Mouse (Mus musculus): Measurements from ENCODE around the gene Necab2. TPM values are rescaled to one million over a fixed set of nuclear protein-coding genes. Genes with fewer than 3 reads are reported as not detected.

Necab2 gene
- polyA plus RNA-seq, 1 experiment: not detected

DNA sequence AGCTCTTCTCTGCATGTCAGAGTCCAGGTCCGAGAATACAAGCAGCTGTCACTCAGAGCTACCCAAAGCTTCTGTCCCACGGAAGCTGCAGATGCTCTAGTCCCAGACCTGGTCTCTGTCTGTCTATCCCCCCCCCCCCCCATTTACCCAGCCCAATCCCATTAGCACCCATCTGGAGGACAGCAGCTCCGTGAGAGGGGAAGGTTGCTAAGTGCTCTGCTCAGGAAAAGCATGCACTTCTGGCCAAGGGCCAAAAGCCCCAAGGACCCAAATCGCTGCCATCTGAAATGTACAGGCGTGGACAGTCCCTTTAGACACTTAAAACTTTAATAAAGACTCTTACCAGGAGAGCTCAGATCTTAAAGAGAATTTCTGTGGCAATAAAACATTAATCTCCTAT lies 70.2 kb downstream of the Necab2 start:
- no peaks in the 10 kb centered on the region for H3K4me1 ChIP-seq (ENCODE audit: control insufficient read depth, insufficient read depth, low read length)
- TF ChIP-seq CTCF (IDR thresholded peaks at IDR 0.05; ENCODE audit: control insufficient read depth, insufficient read depth, low read length) (no peak), POLR2A (IDR thresholded peaks at IDR 0.05; ENCODE audit: borderline replicate concordance, control insufficient read depth, low read depth, low read length) (no peak)
- H3K4me3 ChIP-seq (replicated peaks; ENCODE audit: control insufficient read depth, low read depth, low read length): no peak overlapping the region
- H3K27ac ChIP-seq (ENCODE audit: control insufficient read depth, insufficient read depth, low read depth, low read length, poor library complexity): no peak overlapping the region
- 86% methylated on average over 5 of the region's 5 CpGs for WGBS

DNA sequence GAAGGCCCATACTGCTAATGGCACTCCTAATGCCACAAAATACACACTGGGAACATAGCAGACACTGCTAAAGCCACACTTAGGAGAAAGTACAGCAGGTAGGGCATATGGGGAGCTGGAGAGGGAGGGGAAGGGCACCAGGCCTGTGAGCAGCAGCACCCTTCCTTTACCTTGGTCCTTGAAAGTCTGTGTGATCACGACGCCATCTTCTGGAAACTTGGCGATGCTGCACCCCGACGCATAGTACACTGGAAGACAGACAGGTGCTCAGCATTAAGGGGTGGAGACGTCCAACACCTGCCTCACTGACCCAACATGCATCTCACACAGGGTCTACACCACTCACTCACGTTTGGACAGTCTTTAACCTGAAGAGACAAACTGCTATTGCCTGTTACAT lies 73.6 kb downstream of the Necab2 start:
- H3K27ac ChIP-seq (ENCODE audit: control insufficient read depth, insufficient read depth, low read depth, low read length, poor library complexity): no peak overlapping the region
- 82% methylated on average over 7 of the region's 7 CpGs for WGBS
- H3K4me3 ChIP-seq (replicated peaks; ENCODE audit: control insufficient read depth, low read depth, low read length): no peak overlapping the region
- TF ChIP-seq CTCF (IDR thresholded peaks at IDR 0.05; ENCODE audit: control insufficient read depth, insufficient read depth, low read length) (0 out of 2 replicates have a peak, but pooled peaks have one; percentile 18), POLR2A (IDR thresholded peaks at IDR 0.05; ENCODE audit: borderline replicate concordance, control insufficient read depth, low read depth, low read length) (no peak)
- no peaks in the 10 kb centered on the region for H3K4me1 ChIP-seq (ENCODE audit: control insufficient read depth, insufficient read depth, low read length)

Other genes with a start within 250 kb of the Necab2 start
- gene Hsbp1, start 102.2 kb upstream of the Necab2 start, polyA plus RNA-seq (2011; ENCODE audit: insufficient read depth, insufficient read length, low replicate concordance, missing spikeins): 45.8 and 78.0 TPM in 2 replicates
- gene Mlycd, start 51.8 kb upstream of the Necab2 start, polyA plus RNA-seq (2011; ENCODE audit: insufficient read depth, insufficient read length, low replicate concordance, missing spikeins): 4.7 and 5.9 TPM in 2 replicates
- 5.5 and 6.5 TPM in 2 replicates for gene Osgin1, start 12.6 kb upstream of the Necab2 start, polyA plus RNA-seq (2011; ENCODE audit: insufficient read depth, insufficient read length, low replicate concordance, missing spikeins)
- gene Slc38a8, start 55.0 kb downstream of the Necab2 start, polyA plus RNA-seq (2011; ENCODE audit: insufficient read depth, insufficient read length, low replicate concordance, missing spikeins): not detected in 2 replicates
- 19.7 and 35.3 TPM in 2 replicates for gene Mbtps1, start 112.0 kb downstream of the Necab2 start, polyA plus RNA-seq (2011; ENCODE audit: insufficient read depth, insufficient read length, low replicate concordance, missing spikeins)
- gene Hsdl1, start 128.5 kb downstream of the Necab2 start, polyA plus RNA-seq (2011; ENCODE audit: insufficient read depth, insufficient read length, low replicate concordance, missing spikeins): 14.5 and 22.2 TPM in 2 replicates
- 0.34 and 0.70 TPM in 2 replicates for gene Dnaaf1, start 128.5 kb downstream of the Necab2 start, polyA plus RNA-seq (2011; ENCODE audit: insufficient read depth, insufficient read length, low replicate concordance, missing spikeins)
- 9.6 and 17.6 TPM in 2 replicates for gene Taf1c, start 158.5 kb downstream of the Necab2 start, polyA plus RNA-seq (2011; ENCODE audit: insufficient read depth, insufficient read length, low replicate concordance, missing spikeins)
- gene Adad2, start 166.0 kb downstream of the Necab2 start, polyA plus RNA-seq (2011; ENCODE audit: insufficient read depth, insufficient read length, low replicate concordance, missing spikeins): not detected in 2 replicates
- gene Kcng4, start 189.0 kb downstream of the Necab2 start, polyA plus RNA-seq (2011; ENCODE audit: insufficient read depth, insufficient read length, low replicate concordance, missing spikeins): not detected in 2 replicates
- gene Wfdc1, start 219.6 kb downstream of the Necab2 start, polyA plus RNA-seq (2011; ENCODE audit: insufficient read depth, insufficient read length, low replicate concordance, missing spikeins): not detected in 2 replicates

All from bone marrow, adult 2 months (tissue).